Mouse (Mus musculus): ENCODE results near the gene Suds3.

Suds3 gene

GRCm38 (mm10) chr5:117042661-117043060 lies 73.3 kb downstream of the Suds3 start:
- no peak for DNase-seq (ENCODE audit: low spot score)
